Mouse (Mus musculus) stomach, postnatal 0 days (tissue): ENCODE measurements around the gene Fam117b. TPM values are rescaled to one million over a fixed set of nuclear protein-coding genes. Genes with fewer than 3 reads are reported as not detected.

Experiments
- ATAC-seq: fragments of 200-750 bp; cut with Nextera tagmentation; 2 replicates; pipeline ENCODE4 v1.8.0; 2017; ENCODE audit not compliant: low FRiP score, low TSS enrichment
- DNase-seq: peaks from one replicate; pipeline ENCODE4 v3.0.0-alpha.2; 2016; ENCODE audit warnings: low spot score
- H3K27ac ChIP-seq: fragments of 300-500 bp; sonication (generic); replicated peaks from 2 replicates; pipeline ENCODE4 v1.5.1; 2014; ENCODE audit warnings: mild to moderate bottlenecking, control low read depth
- H3K27me3 ChIP-seq: fragments of 300-500 bp; sonication (generic); 2 replicates; pipeline ENCODE4 v1.6.1; 2014; ENCODE audit warnings: low read length; ENCODE audit not compliant: control insufficient read depth, insufficient read depth
- H3K36me3 ChIP-seq: fragments of 300-500 bp; sonication (generic); 2 replicates; pipeline ENCODE4 v1.6.1; 2014; ENCODE audit warnings: low read length, mixed read lengths; ENCODE audit not compliant: control insufficient read depth, insufficient read depth
- H3K4me1 ChIP-seq: fragments of 300-500 bp; sonication (generic); replicated peaks from 2 replicates; pipeline ENCODE4 v1.6.1; 2014; ENCODE audit warnings: antibody characterized with exemption; ENCODE audit not compliant: control insufficient read depth, insufficient read depth
- H3K4me2 ChIP-seq: fragments of 300-500 bp; sonication (generic); replicated peaks from 2 replicates; pipeline ENCODE4 v1.6.1; 2014; ENCODE audit warnings: low read depth, mild to moderate bottlenecking, control low read depth, moderate library complexity
- H3K4me3 ChIP-seq: fragments of 300-500 bp; sonication (generic); 2 replicates; pipeline ENCODE4 v1.5.1; 2014; ENCODE audit warnings: low read depth, low read length, control low read depth
- H3K9ac ChIP-seq: fragments of 300-500 bp; sonication (generic); 2 replicates; pipeline ENCODE4 v1.6.1; 2014; ENCODE audit warnings: mild to moderate bottlenecking, low read length, control low read depth, mixed read lengths
- H3K9me3 ChIP-seq: fragments of 300-500 bp; sonication (generic); 2 replicates; pipeline ENCODE4 v1.6.1; 2016; ENCODE audit warnings: low read length; ENCODE audit not compliant: control insufficient read depth
- CTCF ChIP-seq: IDR thresholded peaks from 2 replicates; pipeline ENCODE4 v1.5.1; 2016; ENCODE audit warnings: antibody characterized with exemption, low read depth, mild to moderate bottlenecking, moderate library complexity
- EP300 ChIP-seq: optimal IDR thresholded peaks from 2 replicates; pipeline ENCODE3; 2016; ENCODE audit warnings: antibody characterized with exemption
- WGBS: fragments of 180-500 bp; shearing (Covaris S2); extraction: QIAGEN DNeasy Blood & Tissue Kit; methylation state at CpG from one replicate; pipeline ENCODE4 v1.1.7; 2014; 5-methylcytosine and 5-hydroxymethylcytosine counted together
- polyA plus RNA-seq: library from polyadenylated mRNA; unstranded; fragments of >200 nt; fragmentation: Nextera tagmentation; extraction: Ambion mirVana; gene quantifications from 2 replicates; pipeline ENCODE4 v1.2.1, GENCODE M21; 2015

The Fam117b gene
- polyA plus RNA-seq, 1 experiment from 2014 or later = 4.3 TPM

DNA sequence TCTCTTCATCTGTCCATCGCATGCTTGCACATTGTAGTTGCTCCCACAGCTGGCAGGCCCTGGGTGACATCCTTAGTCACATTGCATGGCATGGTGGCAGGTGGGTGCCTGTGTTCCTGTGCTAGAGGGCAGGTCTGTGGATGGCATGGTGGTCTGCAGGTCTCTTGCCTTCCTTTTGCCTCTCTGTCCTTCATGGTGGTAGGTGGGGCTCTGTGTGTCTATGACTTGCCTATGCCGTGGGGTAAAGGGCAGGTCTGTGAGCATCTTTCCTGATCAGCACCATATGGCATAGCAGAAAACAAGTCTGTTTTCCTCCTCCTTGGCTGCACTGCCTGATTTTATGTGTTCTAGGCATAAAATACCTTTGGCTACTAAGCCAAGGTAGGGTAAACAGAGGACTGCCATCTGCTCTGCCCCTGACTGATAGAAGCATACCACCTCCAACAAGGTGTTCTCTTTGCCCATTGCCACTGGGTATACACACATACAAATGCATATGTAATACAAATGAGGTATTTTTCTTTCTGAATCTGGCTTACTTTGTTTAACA lies 14.4 kb downstream of the Fam117b start:
- Histone ChIP-seq H3K4me2 (no peak overlapping the region), H3K27ac (no peak overlapping the region), H3K4me1 (no peaks in the 10 kb centered on the region), H3K9me3 (no peaks in the 10 kb centered on the region), H3K27me3 (no peaks in the 10 kb centered on the region), H3K9ac (no peak overlapping the region), H3K4me3 (no peak overlapping the region), H3K36me3 (no peaks in the 10 kb centered on the region)
- DNase-seq = no peak
- no peak for TF ChIP-seq EP300
- no peak for TF ChIP-seq CTCF
- no peak for ATAC-seq
- WGBS = 82% methylated on average over 2 of the region's 2 CpGs

DNA sequence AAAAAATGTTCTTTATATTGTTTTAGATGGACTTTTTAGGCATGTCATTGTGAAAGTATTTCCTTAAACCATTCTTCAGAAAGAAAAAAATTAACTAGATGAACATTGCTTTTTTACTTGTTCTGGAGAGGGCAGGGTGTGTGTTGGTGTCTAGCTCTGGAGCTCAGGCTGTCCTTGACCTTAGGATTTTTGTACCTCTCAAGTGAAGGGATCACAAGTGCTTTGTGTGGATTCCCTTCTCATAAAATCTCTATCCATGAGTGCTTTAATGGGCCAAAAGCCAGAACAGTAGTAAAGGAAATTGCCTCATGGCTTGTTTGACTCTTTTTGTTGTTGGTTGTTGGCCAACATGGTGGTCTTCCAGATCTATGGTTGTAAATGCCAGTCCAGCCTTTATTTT lies 18.1 kb downstream of the Fam117b start:
- Histone ChIP-seq H3K9ac (no peak overlapping the region), H3K4me2 (no peak overlapping the region), H3K4me3 (no peak overlapping the region), H3K9me3 (no peaks in the 10 kb centered on the region), H3K4me1 (no peaks in the 10 kb centered on the region), H3K27me3 (no peaks in the 10 kb centered on the region), H3K27ac (no peak overlapping the region), H3K36me3 (no peaks in the 10 kb centered on the region)
- TF ChIP-seq CTCF = no peak
- TF ChIP-seq EP300 = no peak
- ATAC-seq (no peak), DNase-seq (no peak)

DNA sequence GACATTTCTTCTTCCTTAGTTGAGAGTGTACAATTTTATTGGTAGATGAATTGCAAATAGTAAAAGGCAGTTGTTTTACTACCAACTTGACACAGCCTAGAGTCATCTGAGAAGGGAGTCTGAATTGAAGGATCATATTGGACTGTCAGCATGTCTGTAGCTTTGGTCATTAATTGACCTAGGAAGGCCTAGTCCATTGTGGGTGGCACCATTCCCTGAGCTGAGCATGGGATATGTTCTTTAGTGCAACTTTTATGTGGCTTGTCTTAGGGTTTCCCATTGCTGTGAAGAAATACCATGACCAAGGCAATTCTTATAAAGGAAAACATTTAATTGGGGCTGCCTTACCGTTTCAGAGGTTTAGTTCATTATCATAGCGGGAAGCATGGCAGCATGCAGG lies 20.2 kb downstream of the Fam117b start:
- DNase-seq = no peak
- 96% methylated on average over 2 of the region's 2 CpGs for WGBS

DNA sequence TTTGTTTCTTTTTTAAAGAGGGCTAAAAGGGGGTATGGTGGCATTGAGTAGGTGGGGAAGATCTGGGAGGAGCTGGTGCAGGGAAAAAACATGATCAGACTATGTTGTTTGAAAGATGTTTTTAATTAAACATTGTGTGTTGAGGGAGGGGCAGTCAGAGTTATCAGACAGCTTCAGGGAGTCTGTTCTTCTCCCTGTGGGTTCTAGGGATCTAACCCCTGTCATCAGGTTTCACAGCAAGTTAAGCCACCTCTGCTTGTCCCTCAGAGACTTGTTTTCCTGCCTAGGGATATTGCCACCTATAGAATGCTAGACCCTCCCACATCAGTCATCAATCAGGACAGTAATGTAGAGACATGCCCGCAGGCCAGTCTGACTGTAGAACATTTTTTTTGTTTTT lies 28.3 kb downstream of the Fam117b start:
- no peaks in the 10 kb centered on the region for H3K9me3 ChIP-seq
- DNase-seq = no peak
- no peaks in the 10 kb centered on the region for H3K36me3 ChIP-seq
- no peaks in the 10 kb centered on the region; the same call in 1 of the 2 replicates for H3K4me1 ChIP-seq
- no peak for TF ChIP-seq CTCF
- TF ChIP-seq EP300 = no peak
- no peaks in the 10 kb centered on the region for H3K27me3 ChIP-seq
- no peak overlapping the region for H3K27ac ChIP-seq
- H3K4me3 ChIP-seq = no peak overlapping the region
- no peak overlapping the region for H3K4me2 ChIP-seq
- ATAC-seq = no peak
- 92% methylated on average over 1 of the region's 1 CpGs for WGBS
- no peak overlapping the region for H3K9ac ChIP-seq

More for the DNA sequence above, 20.2 kb downstream of the Fam117b start:
- ATAC-seq = no peak
- TF ChIP-seq EP300 (no peak), CTCF (no peak)
- H3K9ac ChIP-seq = no peak overlapping the region
- H3K4me2 ChIP-seq = no peak overlapping the region
- H3K36me3 ChIP-seq = no peaks in the 10 kb centered on the region
- H3K4me3 ChIP-seq = no peak overlapping the region
- no peaks in the 10 kb centered on the region for H3K4me1 ChIP-seq
- no peak overlapping the region for H3K27ac ChIP-seq
- H3K9me3 ChIP-seq = no peaks in the 10 kb centered on the region
- no peaks in the 10 kb centered on the region for H3K27me3 ChIP-seq

DNA sequence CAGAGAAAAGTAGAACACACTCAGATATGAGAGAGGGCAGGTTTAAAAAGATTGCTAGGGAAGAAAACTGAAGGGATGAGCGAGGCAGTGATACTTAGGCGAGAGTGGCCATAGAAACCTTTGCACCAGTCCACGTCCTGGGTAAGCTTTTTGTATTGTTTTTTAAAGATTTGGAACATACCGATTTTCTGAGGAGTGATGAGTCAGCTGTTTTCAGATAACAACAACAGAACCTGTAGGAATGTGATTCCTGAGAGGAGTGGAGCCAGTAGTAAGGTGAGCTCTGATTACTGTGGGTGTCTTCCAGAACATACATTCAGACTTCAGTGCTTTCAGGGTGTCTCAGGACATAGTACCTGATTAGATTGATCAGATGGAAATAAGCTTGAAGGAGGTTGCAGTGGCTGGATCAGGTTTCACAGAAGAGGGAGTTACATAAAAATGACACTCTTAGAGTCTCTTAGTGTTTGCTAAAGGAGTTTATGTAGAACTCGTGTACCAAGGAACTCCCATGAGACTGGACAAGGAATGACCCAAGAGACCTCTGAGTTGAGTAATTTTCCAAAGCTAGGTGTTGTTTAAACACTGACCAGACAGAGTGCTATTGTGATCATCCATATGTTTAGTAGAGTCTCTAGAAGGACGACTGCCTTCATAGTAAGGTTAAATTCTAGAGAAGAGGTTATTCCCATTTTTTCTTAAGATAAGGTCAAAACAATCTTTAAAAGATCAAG lies 29.4 kb downstream of the Fam117b start:
- Histone ChIP-seq H3K9me3 (no peaks in the 10 kb centered on the region), H3K4me2 (no peak overlapping the region), H3K27ac (no peak overlapping the region), H3K4me1 (no peaks in the 10 kb centered on the region; the same call in 1 of the 2 replicates), H3K36me3 (no peaks in the 10 kb centered on the region), H3K4me3 (no peak overlapping the region), H3K27me3 (no peaks in the 10 kb centered on the region), H3K9ac (no peak overlapping the region)
- DNase-seq (no peak), ATAC-seq (no peak)
- 60% methylated on average over 6 of the region's 6 CpGs for WGBS
- no peak for TF ChIP-seq CTCF

DNA sequence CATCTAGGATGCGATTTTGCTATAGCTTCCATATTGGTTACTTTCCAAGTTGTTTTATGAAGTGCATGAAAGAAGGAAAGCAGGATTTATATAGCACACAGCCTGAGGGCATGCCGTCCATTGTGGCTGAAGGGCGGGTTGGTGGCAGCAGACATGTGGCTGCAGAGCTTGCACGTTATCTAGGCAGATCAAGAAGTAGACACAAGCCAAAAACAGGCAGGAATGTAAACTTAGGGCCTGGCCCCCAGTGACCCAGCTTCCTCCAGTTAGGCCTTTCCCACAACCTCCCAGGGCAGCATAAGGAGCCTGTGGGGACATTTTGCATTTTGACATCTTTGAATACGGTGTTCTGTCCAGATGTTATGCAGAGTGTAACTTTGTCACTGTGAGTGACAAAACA lies 31.0 kb downstream of the Fam117b start:
- Histone ChIP-seq H3K27me3 (no peaks in the 10 kb centered on the region), H3K9me3 (no peaks in the 10 kb centered on the region), H3K27ac (no peak overlapping the region), H3K9ac (no peak overlapping the region), H3K4me2 (no peak overlapping the region), H3K4me1 (no peaks in the 10 kb centered on the region; the same call in 1 of the 2 replicates), H3K4me3 (no peak overlapping the region), H3K36me3 (no peaks in the 10 kb centered on the region)
- WGBS = 29% methylated on average over 5 of the region's 5 CpGs
- TF ChIP-seq CTCF (no peak), EP300 (no peak)
- DNase-seq (no peak), ATAC-seq (no peak)
